Mouse (Mus musculus): ENCODE results near the gene Gnb3.
A peak's percentile ranks its signal among the peaks of the same experiment; 100 is the strongest.

- peak; percentile 58; the same call in 1 of the 2 replicates for TF ChIP-seq CTCF (IDR thresholded peaks at IDR 0.05; ENCODE audit: borderline replicate concordance, control insufficient read depth, extremely low read depth, insufficient read depth, low read length, poor library complexity)
- TF ChIP-seq POLR2A (IDR thresholded peaks at IDR 0.05; ENCODE audit: control insufficient read depth, extremely low read depth, insufficient read depth, low read length, poor library complexity) = no peak
Observed at GRCm38 (mm10) chr6:124847305-124847704, 7.2 kb upstream of the Gnb3 start.
